Mouse (Mus musculus) erythroblast, embryonic 14.5 days (primary cell): ENCODE results near the gene Gm28363. TPM values are rescaled to one million over a fixed set of nuclear protein-coding genes. Genes with fewer than 3 reads are reported as not detected.
"Not testable (repeated sequence)": the region's sequence is repeated elsewhere in the genome, so short reads cannot be mapped to it uniquely, and the experiment has no call there.

Experiments used
- H3K27me3 ChIP-seq: 2 replicates; pipeline ENCODE4 v1.6.1; 2012; ENCODE audit warnings: inconsistent platforms; ENCODE audit not compliant: control insufficient read depth
- H3K36me3 ChIP-seq: 2 replicates; pipeline ENCODE4 v1.6.1; 2012; ENCODE audit warnings: mild to moderate bottlenecking, inconsistent platforms; ENCODE audit not compliant: control insufficient read depth
- H3K4me1 ChIP-seq: 2 replicates; pipeline ENCODE4 v1.6.1; 2012; ENCODE audit warnings: inconsistent platforms; ENCODE audit not compliant: control insufficient read depth
- H3K4me3 ChIP-seq: replicated peaks from 2 replicates; pipeline ENCODE3; 2012; ENCODE audit warnings: moderate library complexity, mild to moderate bottlenecking, inconsistent platforms
- H3K9me3 ChIP-seq: 2 replicates; pipeline ENCODE4 v1.6.1; 2012; ENCODE audit warnings: low read length, inconsistent platforms, mixed read lengths; ENCODE audit not compliant: control insufficient read depth
- polyA plus RNA-seq: library from polyadenylated mRNA; stranded (reverse); fragments of >175 nt; gene quantifications from 2 replicates; pipeline ENCODE4 v1.2.3, GENCODE M21; 2012

Gene Gm28363
- polyA plus RNA-seq, result not detected in 2 replicates

DNA sequence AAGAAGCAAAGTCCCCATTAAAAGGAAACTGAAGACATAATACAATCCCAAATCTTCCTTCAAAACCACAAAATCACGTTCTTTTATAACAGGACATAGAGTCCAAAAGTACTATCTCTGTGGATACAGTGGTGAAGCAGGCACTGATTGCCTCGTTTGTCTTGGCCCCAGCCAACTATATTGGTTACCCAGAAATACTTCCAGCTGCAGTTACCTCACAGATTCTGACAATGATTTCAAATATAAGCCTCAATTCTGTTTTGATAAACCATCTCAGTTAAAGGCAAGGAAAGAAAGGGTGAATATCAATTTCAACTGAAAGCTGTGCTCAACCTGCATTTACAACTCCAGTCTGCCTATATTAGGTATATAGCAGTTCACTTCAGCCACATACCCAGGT is at the start of gene Gm28363:
Gene Gm28363, plus strand, starts transcription at position 301 of the 400 bp plus-strand sequence.
- H3K4me3 ChIP-seq, H3K36me3 ChIP-seq, H3K27me3 ChIP-seq, H3K9me3 ChIP-seq, H3K4me1 ChIP-seq: not testable (repeated sequence)

DNA sequence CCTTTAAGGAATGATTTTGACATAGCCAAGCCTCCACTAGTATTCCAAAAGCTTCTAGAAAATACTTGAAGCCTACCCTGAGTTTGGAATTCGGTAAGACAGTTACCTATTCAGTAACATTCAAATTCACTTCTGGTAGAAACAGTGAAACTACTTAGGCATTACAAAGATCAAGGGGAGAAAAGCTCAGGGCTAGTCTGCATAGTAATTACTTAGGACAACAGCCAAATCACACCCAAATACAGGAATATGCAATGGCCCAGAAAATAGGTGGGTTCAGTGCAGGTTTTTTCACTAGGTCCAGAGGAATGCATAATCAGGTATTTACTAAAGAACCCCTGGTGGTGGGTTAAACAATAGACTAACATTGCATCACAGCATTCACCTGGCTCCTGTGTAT is 46.7 kb upstream of the Gm28363 start:
- H3K4me1 ChIP-seq, H3K27me3 ChIP-seq, H3K9me3 ChIP-seq, H3K4me3 ChIP-seq, H3K36me3 ChIP-seq: not testable (repeated sequence)

Other genes with a start within 250 kb of the Gm28363 start
- not detected in 2 replicates for gene B020011L13Rik, start 84.0 kb downstream of the Gm28363 start, polyA plus RNA-seq
- gene Gm28360, start 132.9 kb downstream of the Gm28363 start, polyA plus RNA-seq, result not detected in 2 replicates
- not detected in 2 replicates for gene Gm28168, start 230.9 kb downstream of the Gm28363 start, polyA plus RNA-seq